Mouse (Mus musculus) G1E (cell line): ENCODE data around the gene Fam189a1.

Source experiments
- CTCF ChIP-seq: IDR thresholded peaks from 2 replicates; pipeline ENCODE4 v1.5.1; 2012; ENCODE audit warnings: low read depth, low read length, inconsistent platforms, mixed read lengths
- GATA1 ChIP-seq: IDR thresholded peaks from 2 replicates; pipeline ENCODE4 v1.6.1; 2012; ENCODE audit warnings: borderline replicate concordance, low read length, inconsistent platforms, mixed read lengths
- GATA2 ChIP-seq: IDR thresholded peaks from 2 replicates; pipeline ENCODE4 v1.6.1; 2012; ENCODE audit warnings: low read depth, low read length, inconsistent platforms, borderline replicate concordance
- POLR2AphosphoS5 ChIP-seq: IDR thresholded peaks from 2 replicates; pipeline ENCODE4 v1.6.1; 2012; ENCODE audit warnings: low read depth, low read length, inconsistent platforms; ENCODE audit not compliant: insufficient replicate concordance
- TAL1 ChIP-seq: conservative IDR thresholded peaks from 2 replicates; pipeline ENCODE4 v1.6.1; 2012; ENCODE audit warnings: low read depth, low read length, inconsistent platforms, mixed read lengths

DNA sequence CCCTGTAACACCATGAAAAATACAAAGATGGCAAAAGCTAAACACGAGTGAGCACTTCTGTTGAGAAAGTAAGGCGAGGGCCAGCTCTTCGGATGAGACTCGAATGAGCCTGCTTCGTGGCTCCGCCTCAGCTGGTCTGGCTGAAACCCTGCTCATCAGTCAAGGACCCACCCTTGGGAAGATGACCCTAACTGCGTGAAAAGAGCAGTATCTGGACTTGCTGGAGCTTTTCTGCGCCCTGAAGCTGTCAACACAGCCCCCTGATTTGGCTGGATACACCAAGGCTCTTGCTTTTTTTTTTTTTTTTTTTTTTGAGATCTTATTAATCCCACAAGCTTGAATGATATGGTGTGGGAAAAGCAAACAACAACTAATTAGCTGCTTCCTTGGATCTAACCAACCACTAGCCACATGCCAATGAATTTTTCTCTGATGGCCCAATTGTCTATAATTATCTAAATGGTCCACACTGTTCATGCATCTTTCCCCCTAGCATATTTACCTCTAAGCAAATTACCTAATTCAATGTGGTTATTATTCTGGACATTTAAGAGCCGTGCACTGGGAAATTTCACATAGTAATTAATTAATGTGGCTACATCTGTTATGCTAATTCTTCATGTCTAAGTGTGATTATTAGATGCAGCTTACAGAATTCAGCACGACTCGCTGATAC is 272.0 kb downstream of the Fam189a1 start:
- no peak for TF ChIP-seq GATA1
- TF ChIP-seq CTCF, result no peak
- no peak for TF ChIP-seq POLR2AphosphoS5
- TF ChIP-seq TAL1, result no peak
- no peak for TF ChIP-seq GATA2
